ENCODE assay signal across 14 mouse cellular contexts in genomic region chr11:117801650-117802049, GRCm38 (mm10). TPM values are rescaled to one million over a fixed set of nuclear protein-coding genes. Genes with fewer than 3 reads are reported as not detected.
"Had no signal": no experiment of that assay in that cellular context is flagged by ENCODE, and none has a peak within 500 bp of the region (broad histone marks: within the 10 kb centered on the region; RNA-seq: fewer than 3 reads in every experiment).

No protein-coding gene starts in this region.

- H3K4me3 ChIP-seq: midbrain, embryonic 10.5 days; neural tube, embryonic 12.5 days had no signal

- H3K9ac ChIP-seq: lung, embryonic 14.5 days; neural tube, embryonic 12.5 days had no signal

- DNase-seq: kidney, adult 18-20 months; kidney, postnatal 36 days; layer of hippocampus, adult 9-11 months; left cerebral cortex, postnatal 4 days; lung, embryonic 14.5 days; lung, postnatal 10 days; lung, postnatal 4 days; midbrain, embryonic 14.5 days; thymus, postnatal 25 days had no signal

- H3K4me2 ChIP-seq: lung, embryonic 14.5 days; neural tube, embryonic 12.5 days had no signal

- ATAC-seq: hindbrain, postnatal 0 days had no signal

- H3K9me3 ChIP-seq: midbrain, embryonic 10.5 days; neural tube, embryonic 12.5 days had no signal

- H3K27me3 ChIP-seq: neural tube, embryonic 12.5 days had no signal

- H3K27ac ChIP-seq: hindbrain, postnatal 0 days; midbrain, embryonic 10.5 days; neural tube, embryonic 12.5 days; stomach, postnatal 0 days had no signal

- H3K36me3 ChIP-seq: midbrain, embryonic 10.5 days; neural tube, embryonic 12.5 days had no signal

RNA-seq across cellular contexts. Expression of gene 6030468B19Rik, which starts 4.2 kb away (rescaled TPM):
- total RNA-seq: hindbrain, postnatal 0 days; left cerebral cortex, postnatal 4 days had no signal
- polyA plus RNA-seq: hindbrain, postnatal 0 days; midbrain, embryonic 14.5 days; stomach, postnatal 0 days had no signal

RNA-seq across cellular contexts. Expression of gene Gm20708, which starts 7.8 kb away (rescaled TPM):
- total RNA-seq: hindbrain, postnatal 0 days had no signal
- polyA plus RNA-seq: intestine, embryonic 14.5 days; neural tube, embryonic 12.5 days had no signal
